Mouse (Mus musculus) kidney, adult 2 months (tissue): Measurements from ENCODE around the gene Jmjd6. TPM values are rescaled to one million over a fixed set of nuclear protein-coding genes. Genes with fewer than 3 reads are reported as not detected.
A peak's percentile ranks its signal among the peaks of the same experiment; 100 is the strongest.

Source experiments
- DNase-seq: peaks from one replicate; pipeline ENCODE4 v3.0.0; 2021
- H3K27ac ChIP-seq: fragments of 200-500 bp; 2 replicates; pipeline ENCODE4 v1.5.1; 2012; ENCODE audit warnings: low read depth, low read length, control low read depth, inconsistent platforms; ENCODE audit not compliant: insufficient read depth
- H3K27me3 ChIP-seq: fragments of 200-500 bp; replicated peaks from 2 replicates; pipeline ENCODE4 v1.6.1; 2012; ENCODE audit warnings: mild to moderate bottlenecking, moderate library complexity, low read length, inconsistent platforms; ENCODE audit not compliant: control insufficient read depth, insufficient read depth
- H3K36me3 ChIP-seq: fragments of 200-500 bp; 2 replicates; pipeline ENCODE4 v1.6.1; 2012; ENCODE audit warnings: mild to moderate bottlenecking, moderate library complexity, low read length, inconsistent platforms; ENCODE audit not compliant: control insufficient read depth, insufficient read depth
- H3K4me1 ChIP-seq: fragments of 200-500 bp; 2 replicates; pipeline ENCODE4 v1.6.1; 2011; ENCODE audit warnings: low read length; ENCODE audit not compliant: control insufficient read depth, insufficient read depth
- H3K4me3 ChIP-seq: fragments of 200-500 bp; 2 replicates; pipeline ENCODE4 v1.5.1; 2011; ENCODE audit warnings: mild to moderate bottlenecking, low read depth, low read length, control low read depth; ENCODE audit not compliant: insufficient read depth
- CTCF ChIP-seq: fragments of 200-500 bp; conservative IDR thresholded peaks from 2 replicates; pipeline ENCODE4 v1.5.1; 2011; ENCODE audit warnings: low read depth, mild to moderate bottlenecking, control low read depth, low read length, moderate library complexity, mixed read lengths; ENCODE audit not compliant: insufficient read depth, insufficient read length
- POLR2A ChIP-seq: fragments of 200-500 bp; IDR thresholded peaks from one replicate; pipeline ENCODE4 v1.6.1; 2011; ENCODE audit warnings: low read depth, low read length, control low read depth
- WGBS: fragments of 180-500 bp; shearing (Covaris S2); methylation state at CpG from one replicate; pipeline ENCODE4 v1.1.7; 2018; 5-methylcytosine and 5-hydroxymethylcytosine counted together
- polyA plus RNA-seq: library from polyadenylated mRNA; depleted of rRNA; stranded (reverse); fragments of >200 nt; gene quantifications from 2 replicates; pipeline ENCODE4 v1.2.3, GENCODE M21; 2012

Jmjd6 gene
- polyA plus RNA-seq, 1 experiment, result 19.6 TPM

DNA sequence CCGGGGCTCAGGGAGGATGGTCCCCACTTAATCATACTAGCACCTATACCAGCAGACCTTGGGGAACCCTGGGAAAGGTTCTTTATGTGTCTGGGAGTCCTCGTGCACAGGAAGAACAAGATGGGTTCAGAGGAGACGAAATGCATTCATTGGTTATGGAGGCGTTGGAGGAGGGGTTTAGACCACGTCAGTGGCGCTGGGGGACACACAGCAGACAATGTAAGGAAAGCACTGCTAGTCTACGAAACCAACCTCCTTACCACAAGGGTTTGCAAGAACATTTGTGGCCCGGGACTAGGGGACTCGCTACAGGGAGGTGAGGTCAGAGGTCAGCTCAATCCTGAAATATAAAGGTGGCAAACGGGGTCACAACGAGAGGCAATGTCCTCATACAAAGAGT, 32.7 kb downstream of the Jmjd6 start:
- no peak overlapping the region for H3K4me3 ChIP-seq
- H3K27ac ChIP-seq, result no peak overlapping the region
- H3K27me3 ChIP-seq, result no peaks in the 10 kb centered on the region
- 87% methylated on average over 11 of the region's 11 CpGs for WGBS
- TF ChIP-seq CTCF (no peak), POLR2A (no peak)
- 0 out of 2 replicates have a peak, but pooled peaks cover 6% of the 10 kb centered on the region for H3K4me1 ChIP-seq
- no peaks in the 10 kb centered on the region for H3K36me3 ChIP-seq
- no peak for DNase-seq

DNA sequence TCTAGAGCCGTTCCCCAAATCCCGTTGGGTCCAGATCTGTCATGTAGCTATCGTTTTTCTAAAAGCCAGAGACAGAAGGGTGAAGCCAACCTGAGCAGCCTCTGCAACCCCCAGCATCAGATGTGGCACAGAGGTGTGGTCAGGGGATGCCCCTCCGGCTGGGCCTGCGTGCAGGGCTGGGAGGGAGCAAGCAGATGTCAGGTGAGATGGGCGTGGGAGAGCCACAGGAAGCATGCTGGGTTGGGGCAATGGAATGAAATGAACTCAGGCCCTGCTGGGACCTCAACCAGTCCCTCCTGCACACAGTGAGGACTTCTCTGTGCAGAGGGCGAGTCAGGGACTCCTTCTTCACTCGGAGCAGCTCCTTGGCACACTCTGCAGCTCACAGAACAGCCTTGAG, 33.7 kb downstream of the Jmjd6 start:
- no peak overlapping the region for H3K27ac ChIP-seq
- 90% methylated on average over 8 of the region's 8 CpGs for WGBS
- no peak overlapping the region for H3K4me3 ChIP-seq
- DNase-seq, result no peak
- H3K4me1 ChIP-seq, result 0 out of 2 replicates have a peak, but pooled peaks cover 6% of the 10 kb centered on the region
- TF ChIP-seq POLR2A, result no peak
- no peak for TF ChIP-seq CTCF
- H3K36me3 ChIP-seq, result no peaks in the 10 kb centered on the region
- no peaks in the 10 kb centered on the region for H3K27me3 ChIP-seq

DNA sequence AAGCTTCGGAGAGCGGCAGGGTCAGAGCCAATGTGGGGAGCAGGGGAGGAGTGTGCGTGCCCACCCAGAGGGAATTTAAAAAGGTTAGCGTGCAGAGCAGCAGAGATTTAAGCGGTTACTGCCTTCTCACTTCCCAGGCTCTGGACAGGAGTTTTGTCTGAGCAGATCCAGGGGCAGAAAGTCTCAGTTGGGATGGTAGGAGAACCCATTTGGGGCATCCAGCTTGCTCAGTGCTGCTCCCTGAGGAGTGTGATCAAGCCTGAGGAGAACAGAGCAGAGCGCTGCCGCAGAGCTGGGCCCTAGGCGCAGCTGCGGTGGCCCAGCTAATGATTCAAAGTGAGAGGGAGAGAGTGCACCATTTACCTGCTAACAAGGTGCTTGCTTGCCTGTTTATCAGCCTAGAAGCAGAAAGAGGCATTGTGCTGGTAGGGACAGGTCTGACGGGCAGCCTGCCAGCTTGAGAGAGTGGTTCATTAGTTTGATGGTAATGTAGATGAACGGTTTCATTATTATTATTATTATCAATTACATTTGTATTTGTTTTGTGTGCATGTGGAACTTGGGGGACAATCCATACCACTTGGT, 34.3 kb downstream of the Jmjd6 start:
- WGBS, result 84% methylated on average over 11 of the region's 11 CpGs
- no peaks in the 10 kb centered on the region for H3K27me3 ChIP-seq
- TF ChIP-seq CTCF (no peak), POLR2A (no peak)
- H3K27ac ChIP-seq, result no peak overlapping the region
- no peak overlapping the region for H3K4me3 ChIP-seq
- no peak for DNase-seq
- no peaks in the 10 kb centered on the region for H3K36me3 ChIP-seq
- 0 out of 2 replicates have a peak, but pooled peaks cover 4% of the 10 kb centered on the region for H3K4me1 ChIP-seq

DNA sequence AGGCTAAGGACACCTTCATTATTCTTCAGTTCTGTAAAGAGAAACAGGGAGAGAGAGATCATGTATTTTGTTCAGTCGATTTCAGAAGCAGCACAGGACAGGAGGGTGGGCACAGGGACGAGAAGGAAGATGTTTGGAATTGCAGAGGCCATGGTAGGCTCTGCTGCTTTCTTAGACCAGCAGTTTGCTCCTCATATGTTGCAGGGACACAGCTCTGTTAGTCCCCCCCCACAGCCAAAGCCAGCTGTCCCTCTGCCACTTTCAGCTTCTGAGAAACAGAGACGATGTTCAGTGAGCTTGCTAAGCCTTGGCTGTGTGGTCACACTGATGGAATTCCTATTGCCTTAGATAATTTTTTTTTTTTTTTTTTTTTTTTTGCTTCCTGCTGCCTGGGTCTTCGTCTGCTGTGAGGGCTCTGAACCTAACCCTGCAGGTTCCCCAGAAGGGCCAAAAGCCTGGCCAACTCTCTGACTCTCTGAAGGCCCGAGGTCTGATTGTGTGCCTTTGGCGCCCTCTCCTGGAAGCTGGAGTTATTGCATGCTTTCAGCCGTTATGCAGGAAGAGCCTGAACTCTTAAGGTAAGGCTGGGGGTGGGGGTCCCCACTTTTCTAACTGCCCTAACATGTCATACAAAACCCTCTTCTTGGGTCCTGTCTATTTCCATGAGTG, 35.2 kb downstream of the Jmjd6 start:
- TF ChIP-seq CTCF (peak; percentile 89), POLR2A (no peak)
- H3K27ac ChIP-seq, result peak overlapping the region; percentile 61
- WGBS, result 22% methylated on average over 7 of the region's 7 CpGs
- peak; percentile 91 for DNase-seq
- no peaks in the 10 kb centered on the region for H3K4me1 ChIP-seq
- no peaks in the 10 kb centered on the region for H3K27me3 ChIP-seq
- no peak overlapping the region for H3K4me3 ChIP-seq
- H3K36me3 ChIP-seq, result no peaks in the 10 kb centered on the region

DNA sequence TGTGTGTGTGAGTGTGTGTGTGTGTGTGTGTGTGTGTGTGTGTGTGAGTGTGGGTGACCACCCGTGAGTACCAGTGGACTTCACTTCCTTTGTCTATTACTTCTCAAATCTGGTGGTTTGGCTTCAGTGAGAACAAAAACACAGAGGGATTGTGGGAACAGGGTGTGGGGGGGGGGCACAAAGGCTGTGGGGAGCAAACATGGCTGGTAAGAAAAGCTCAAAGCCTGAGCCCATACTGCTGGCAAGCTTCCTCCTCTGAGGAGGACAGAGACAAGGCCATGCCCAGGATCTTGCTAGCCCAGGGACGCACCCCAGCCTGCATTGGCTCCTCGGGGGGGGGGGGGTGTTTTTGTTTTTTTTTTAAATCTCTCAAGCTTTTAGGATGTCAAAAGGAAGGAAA, 35.7 kb downstream of the Jmjd6 start:
- Histone ChIP-seq H3K27ac (no peak overlapping the region), H3K4me3 (no peak overlapping the region), H3K4me1 (no peaks in the 10 kb centered on the region), H3K27me3 (no peaks in the 10 kb centered on the region), H3K36me3 (no peaks in the 10 kb centered on the region)
- WGBS, result 50% methylated on average over 3 of the region's 3 CpGs
- DNase-seq, result no peak
- no peak for TF ChIP-seq POLR2A
- no peak for TF ChIP-seq CTCF

DNA sequence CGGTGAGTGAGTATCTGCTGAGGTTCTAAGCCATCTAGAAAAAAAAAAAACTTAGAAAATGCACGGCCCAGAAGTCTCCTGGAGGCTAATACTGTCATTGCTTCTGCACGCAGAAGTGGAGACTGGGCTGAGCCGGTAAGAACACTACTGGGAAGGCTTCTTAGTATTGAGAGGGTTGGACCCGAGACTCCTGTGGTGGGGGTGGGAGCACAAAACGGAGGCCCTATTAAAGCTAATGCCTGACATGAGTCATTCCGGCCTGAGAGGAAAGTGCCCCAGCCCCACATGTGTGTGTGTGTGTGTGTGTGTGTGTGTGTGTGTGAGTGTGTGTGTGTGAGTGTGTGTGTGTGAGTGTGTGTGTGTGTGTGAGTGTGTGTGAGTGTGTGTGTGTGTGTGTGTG, 36.1 kb downstream of the Jmjd6 start:
- H3K27ac ChIP-seq, result no peak overlapping the region
- H3K4me3 ChIP-seq, result no peak overlapping the region
- H3K36me3 ChIP-seq, result no peaks in the 10 kb centered on the region
- H3K4me1 ChIP-seq, result no peaks in the 10 kb centered on the region
- no peak for TF ChIP-seq POLR2A
- no peak for TF ChIP-seq CTCF
- no peaks in the 10 kb centered on the region for H3K27me3 ChIP-seq
- DNase-seq, result no peak
- 46% methylated on average over 7 of the region's 7 CpGs for WGBS

DNA sequence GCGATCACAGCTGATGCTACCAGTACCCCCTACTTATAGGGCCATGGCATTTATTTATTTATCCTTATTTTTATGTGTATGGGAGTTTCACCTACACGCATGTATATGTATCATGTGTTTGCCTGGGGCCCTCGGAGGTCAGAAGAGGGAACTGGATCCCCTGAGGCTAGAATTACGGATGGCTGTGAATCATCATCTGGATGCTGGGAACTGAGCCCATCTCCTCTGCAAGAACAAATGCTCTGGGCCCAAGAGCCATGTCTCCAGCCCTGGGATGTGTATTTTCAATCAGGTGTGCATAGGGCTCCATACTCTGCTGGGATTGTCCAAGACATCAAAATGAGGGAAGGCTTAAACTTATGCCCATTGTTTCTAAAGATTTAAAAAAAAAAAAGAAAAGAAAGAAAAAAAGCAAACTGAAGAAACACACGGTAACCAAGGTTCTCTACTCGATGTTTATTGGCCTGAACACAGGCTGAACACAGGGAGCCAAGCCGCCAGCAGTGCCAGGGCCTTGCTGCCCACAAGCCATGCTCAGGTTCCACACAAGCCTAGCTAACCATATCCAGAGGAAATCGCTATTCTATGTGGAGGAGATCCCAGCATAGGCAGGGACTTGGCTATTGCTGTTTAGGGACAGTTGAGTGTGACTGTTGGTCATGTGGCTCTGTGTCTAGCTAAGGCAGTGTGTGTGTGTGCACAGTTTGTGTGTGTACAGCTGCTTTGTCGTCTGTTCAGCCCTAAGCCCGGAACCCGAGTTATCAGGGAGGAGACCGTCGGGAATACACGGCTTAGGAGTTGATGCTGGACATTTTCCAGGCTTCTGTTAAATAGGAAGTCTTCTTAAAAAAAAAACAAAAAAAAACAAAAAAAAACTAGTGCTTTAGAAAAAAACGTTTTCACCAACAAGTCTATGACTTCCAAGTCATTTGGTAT, 36.8 kb downstream of the Jmjd6 start:
- TF ChIP-seq POLR2A (no peak), CTCF (no peak)
- Histone ChIP-seq H3K27ac (no peak overlapping the region), H3K36me3 (no peaks in the 10 kb centered on the region), H3K4me1 (no peaks in the 10 kb centered on the region), H3K4me3 (no peak overlapping the region), H3K27me3 (no peaks in the 10 kb centered on the region)
- peak; percentile 56 for DNase-seq
- 62% methylated on average over 15 of the region's 15 CpGs for WGBS
